Mouse (Mus musculus): ENCODE results near the gene Atr.

GRCm38 (mm10) chr9:95959246-95959645 is 101.8 kb downstream of the Atr start:
- TF ChIP-seq CEBPB (IDR thresholded peaks at IDR 0.05; ENCODE audit: insufficient read depth, poor library complexity, severe bottlenecking) (no peak), POLR2A (IDR thresholded peaks at IDR 0.05; ENCODE audit: insufficient read length, low read depth) (no peak), USF1 (IDR thresholded peaks at IDR 0.05; ENCODE audit: low read depth) (no peak), MAX (IDR thresholded peaks at IDR 0.05; ENCODE audit: low read depth) (no peak), MYOG (IDR thresholded peaks at IDR 0.05; ENCODE audit: control insufficient read depth in 1 of 3, insufficient read depth in 1 of 3, insufficient read length in 2 of 3, low read depth in 2 of 3) (no peak), TCF12 (IDR thresholded peaks at IDR 0.05; ENCODE audit: insufficient read depth, poor library complexity, severe bottlenecking) (no peak), SRF (IDR thresholded peaks at IDR 0.05; ENCODE audit: control insufficient read depth, insufficient read length, low read depth) (no peak), E2F4 (IDR thresholded peaks at IDR 0.05; ENCODE audit: insufficient read depth) (no peak), POLR2AphosphoS2 (IDR thresholded peaks at IDR 0.05; ENCODE audit: insufficient read length, low read depth) (no peak), REST (IDR thresholded peaks at IDR 0.05; ENCODE audit: insufficient read depth, insufficient read length) (no peak)

All from myocyte (in vitro differentiated cells).